Mouse (Mus musculus) spleen, adult 12 weeks (tissue): Measurements from ENCODE around the gene Anapc16.

Experiments
- DNase-seq: peaks from one replicate; pipeline ENCODE4 v3.0.0; 2022; ENCODE audit warnings: low spot score

Anapc16 gene

DNA sequence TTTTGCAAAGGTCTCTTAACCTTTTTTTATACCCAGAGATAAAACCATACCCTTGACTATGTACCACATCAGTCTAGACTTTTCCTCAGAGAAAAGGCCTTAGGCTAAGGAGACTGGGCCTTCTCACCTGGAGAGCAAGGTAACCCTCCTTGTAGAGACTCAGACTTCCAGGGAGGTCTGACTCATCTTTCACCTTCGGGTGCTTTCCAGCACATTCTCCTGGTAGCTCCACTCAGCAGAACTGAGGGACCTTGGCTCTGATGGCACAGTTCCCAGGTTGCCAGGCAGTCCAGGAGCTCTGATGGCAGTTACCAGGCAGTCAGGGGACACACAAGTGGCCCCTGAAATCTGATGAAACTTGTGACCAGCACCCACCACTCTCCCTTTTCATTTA is 53.7 kb downstream of the Anapc16 start:
- DNase-seq, result no peak

DNA sequence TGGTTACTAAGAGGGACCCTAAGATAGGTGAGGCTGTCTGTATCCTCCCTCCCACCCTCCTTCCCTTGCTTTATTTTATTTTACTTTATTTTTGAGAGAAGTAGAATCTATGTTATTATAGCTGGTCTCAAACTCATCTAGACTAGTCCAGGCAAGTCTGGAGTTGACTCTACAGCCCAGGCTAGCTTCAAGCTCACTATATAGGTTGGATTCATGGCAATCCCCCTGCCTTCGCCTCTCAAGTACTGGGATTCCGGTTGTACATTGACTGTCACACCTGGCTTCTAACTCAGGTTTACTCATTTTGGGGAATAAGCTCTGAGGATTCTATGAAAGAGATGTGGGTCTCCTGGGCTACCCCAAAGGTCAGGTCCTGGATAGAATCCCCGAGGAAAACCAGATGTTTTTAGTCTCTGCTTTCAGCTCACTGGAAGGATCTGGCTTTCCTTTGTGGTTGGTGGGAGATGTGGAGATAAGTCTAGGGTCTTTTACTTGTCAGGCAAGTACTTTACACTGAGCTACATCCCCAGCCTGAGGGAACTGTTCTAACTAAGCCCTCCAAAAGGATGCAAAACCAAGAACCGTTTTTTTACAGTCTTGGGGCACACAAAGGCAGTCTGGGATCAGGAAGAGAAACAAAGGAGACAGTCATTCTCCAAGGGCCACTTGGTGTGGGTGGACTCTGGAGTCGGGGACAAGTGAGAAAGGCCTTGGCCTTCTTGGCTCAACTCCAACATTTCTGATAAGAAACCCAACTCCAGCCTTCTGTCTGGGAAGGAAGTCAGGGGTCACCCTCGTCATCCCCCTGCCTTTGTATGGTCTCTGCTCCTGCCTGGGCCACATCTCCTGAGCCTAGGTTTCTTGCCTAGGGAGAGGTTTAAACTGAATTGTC is 54.3 kb downstream of the Anapc16 start:
- no peak for DNase-seq

DNA sequence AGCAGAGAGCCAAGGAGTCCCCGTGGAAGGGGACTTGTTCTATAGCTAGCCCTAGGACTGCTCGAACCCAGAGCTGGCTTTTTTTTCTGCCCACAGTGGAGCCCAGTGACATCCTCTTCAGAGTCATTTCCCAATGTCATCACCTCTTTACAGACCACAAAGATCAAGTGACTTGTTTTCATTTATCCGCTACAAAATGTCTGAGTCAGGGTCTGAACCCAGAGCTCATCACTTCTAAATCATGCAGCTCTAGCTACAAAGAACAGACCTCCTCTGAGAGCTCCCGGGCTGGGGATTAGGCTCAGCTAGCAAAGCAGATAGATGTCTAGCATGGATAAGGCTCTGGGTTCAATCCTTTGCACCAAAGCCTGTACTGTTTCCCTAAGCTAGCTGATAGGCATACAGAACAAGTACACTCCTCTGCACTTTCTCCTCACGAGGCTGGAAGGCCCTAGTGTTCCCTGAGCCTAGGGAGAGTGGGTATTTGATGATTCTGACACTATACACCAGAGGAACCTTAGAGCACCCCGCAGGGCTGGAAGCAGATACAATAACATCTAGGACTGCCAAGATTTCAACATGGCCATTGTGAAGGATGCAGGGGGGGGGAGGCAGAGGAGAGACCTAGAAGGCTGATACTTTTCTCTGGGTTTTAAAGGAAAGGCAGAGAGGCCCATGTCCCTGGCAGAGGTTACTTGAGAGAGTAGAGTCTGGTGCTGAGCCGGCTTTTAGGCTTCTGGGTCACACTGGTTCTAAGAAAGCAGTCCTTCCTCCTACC is 55.5 kb downstream of the Anapc16 start:
- no peak for DNase-seq

DNA sequence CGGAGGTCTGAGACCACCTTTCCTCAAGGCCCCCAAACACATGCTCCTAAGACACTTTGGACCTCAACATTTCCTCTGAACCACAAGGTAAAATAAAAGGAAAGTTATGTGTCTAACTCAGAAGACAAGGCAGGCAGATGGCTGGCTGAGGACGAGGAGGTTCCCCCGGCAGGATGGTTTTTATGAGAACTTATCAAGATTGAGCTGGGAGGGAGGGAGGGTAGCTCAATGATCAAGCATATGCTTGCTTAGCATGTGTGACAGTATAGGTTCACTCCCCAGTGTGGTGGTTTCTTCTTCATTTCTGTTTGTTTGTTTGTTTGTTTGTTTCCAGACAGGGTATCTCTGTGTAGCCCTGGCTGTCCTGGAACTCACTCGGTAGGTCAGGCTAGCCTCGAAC is 56.6 kb downstream of the Anapc16 start:
- DNase-seq, result no peak

DNA sequence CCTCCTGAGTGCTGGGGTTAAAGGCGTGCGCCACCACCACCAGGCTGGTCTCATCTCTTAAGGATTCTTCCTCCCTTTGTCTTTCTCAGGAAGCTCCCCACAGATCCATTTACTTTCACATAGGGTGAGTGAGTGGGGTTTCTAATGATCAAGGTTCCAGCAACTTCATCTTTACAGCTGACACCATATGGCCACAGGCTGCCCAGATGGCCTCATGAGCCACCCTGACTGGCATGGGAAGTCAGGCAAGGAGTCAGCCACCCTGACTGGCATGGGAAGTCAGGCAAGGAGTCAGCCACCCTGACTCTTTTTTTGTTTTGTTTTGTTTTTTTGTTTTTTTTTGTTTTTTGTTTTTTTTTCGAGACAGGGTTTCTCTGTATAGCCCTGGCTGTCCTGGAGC is 57.5 kb downstream of the Anapc16 start:
- no peak for DNase-seq

DNA sequence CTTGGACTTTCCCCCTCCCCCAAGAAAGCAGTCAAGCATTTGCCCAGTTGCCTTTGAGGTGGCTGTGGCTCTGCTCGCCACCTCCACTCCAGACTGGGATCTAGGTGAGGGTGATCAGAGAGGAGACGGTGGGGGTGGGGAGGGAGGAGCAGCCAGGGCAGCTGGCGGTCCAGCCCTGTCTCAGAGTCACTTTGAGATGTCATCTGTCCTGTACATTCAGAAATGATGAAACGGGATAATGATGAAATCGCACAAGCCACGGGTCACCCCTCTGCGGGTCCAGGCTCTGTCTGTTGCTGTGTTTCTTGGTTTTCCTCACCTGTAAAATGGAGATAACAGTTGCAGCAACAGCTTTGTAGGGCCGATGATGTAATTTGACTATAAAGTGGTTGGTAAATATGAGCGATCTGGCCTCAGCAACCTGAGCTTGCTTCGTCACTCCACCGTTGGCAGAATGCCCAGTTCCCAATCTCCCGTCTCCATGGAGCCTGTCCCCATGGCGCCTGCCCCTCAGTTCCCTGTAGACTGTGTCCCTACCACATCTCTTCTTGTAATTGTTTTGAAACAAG is 59.4 kb downstream of the Anapc16 start:
- peak; percentile 82 for DNase-seq

DNA sequence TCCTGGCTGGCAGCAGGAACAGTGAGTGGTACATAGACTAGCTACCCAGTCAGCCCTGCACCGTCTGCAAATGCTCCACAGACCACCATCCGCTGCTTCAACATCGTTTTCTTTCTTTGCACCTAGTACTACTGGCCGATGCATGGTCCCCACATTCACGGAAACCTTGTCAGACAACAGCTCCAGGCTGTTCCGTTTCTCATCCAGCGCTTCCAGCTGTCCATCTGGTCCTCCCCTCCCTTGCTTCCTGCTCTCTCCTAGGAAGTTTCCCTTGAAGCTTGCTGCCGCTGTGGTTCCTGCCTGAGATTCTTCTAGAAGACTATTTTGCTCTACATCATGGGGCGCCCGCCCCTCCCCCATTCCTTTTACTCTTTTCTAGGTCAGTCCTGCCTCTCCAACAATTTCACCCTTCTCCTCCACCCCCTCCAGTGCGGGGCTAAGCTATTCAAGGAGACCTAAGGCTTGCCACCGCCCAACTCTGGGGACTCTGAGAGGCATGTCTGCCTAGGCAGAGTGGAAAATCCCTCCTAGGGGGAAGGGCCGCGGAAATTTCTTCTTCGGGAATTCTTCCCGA is 60.0 kb downstream of the Anapc16 start:
- DNase-seq, result peak; percentile 25

DNA sequence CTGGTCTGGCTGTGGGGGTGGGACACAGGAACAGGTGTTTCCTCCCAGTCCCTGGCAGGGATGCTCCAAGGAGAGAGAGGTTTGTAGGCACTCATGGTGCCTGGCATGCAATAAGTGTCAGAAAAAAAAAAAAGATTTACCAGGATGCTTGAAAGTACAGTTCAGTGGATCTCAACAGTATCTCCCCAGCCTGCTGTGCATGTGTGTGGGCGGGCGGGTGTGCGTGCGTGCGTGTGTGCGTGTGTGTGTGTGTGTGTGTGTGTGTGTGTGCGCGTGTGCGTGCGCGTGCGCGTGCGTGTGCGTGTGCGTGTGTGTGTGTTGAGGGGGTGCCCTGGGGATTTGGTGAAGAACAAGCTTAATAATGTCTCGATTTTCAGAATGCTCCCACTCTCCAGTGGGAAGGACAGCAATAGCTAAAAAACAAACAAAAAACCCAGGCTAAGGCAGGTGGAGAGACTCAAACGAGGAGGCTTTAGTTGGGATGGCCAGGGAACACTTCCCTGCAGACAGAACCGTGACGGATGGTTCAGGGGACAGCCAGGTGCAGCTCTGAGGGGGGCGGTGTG is 60.6 kb downstream of the Anapc16 start:
- no peak for DNase-seq

DNA sequence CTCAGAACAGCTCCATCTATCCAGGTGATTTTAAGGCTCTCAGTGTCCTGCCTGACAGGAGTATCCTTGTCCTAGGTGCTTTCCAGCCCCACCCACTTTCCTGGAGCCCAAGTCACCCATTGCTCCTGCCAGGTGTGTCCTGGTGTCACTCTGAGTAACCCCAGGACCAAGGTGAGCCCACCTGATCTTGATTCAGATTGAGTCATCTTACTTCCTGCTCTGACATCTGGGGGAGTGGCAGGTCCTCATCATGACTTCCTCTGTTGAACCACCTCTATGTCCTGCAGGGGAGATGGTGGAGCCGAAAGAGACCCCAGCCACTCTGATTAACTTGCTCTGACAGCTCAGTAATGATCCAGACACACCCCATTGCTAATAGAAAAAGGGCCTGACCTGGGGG is 63.9 kb downstream of the Anapc16 start:
- DNase-seq, result no peak

DNA sequence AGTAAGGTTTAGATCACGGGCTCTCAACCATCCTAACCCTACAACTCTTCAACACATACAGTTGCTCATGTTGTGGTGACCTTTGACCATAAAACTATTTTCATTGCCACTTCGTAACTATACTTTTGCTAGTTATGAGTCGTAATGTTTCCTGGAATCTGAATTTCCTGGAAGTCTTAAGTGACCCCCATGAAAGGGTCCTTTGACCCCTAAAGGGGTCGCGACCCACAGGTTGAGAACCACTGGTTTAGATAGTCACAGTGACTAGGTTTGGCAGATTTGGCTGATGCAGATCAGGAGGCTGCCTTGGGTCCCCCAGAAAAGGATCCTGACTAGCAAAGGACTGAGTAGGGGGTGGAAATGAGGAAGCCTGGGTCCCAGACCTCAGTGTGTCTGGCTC is 64.3 kb downstream of the Anapc16 start:
- DNase-seq, result no peak
